ENCODE assay signal across 1 mouse cellular context in the genomic region with DNA sequence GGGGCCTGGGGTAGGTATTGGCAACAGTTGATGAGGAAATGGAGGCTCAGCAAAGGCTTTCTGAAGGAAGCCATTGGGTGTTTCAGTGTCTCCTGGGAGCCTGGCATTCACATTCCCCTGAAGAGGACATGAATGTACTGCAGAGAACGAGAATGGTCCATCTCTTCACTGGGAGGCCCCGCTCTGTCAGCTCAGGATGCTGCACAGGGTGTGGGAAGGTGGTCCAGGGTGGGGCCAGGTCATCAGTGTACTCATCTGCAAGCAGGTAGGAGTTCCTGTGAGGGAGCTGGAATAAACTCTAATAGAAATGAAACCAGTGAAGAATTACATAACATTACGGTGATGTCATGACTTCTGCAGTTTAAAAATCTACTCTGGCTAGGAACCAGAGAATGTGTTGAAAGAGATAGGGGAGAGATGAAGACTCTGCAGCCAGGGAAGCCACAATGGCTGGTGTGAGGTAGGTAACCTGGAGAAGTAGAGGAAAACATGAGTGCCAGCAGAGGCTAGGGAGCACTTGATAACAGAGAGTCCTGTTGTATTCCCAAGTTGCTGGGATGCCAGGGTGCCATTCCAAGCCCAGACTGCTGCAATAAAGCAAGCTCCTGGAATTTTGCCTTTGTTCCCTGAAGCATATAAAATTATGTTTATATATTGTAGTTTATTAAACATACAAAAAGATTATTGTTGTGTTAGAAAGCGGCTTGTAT.
TF ChIP-seq lines count a peak whose summit lies in the region.

No protein-coding gene starts in this region.

TF ChIP-seq in CH12.LX, 34 proteins besides CTCF, POLR2A, EP300 and RAD21 (continued from another document):
- TF ChIP-seq TCF12 (IDR thresholded peaks at IDR 0.05; ENCODE audit: low read depth, low read length) = no peak
